Mouse (Mus musculus) adrenal gland, adult 2 months (tissue): ENCODE results near the gene Synpo2. TPM values are rescaled to one million over a fixed set of nuclear protein-coding genes. Genes with fewer than 3 reads are reported as not detected.
"Not testable (repeated sequence)": the region's sequence is repeated elsewhere in the genome, so short reads cannot be mapped to it uniquely, and the experiment has no call there.

Experiments used
- DNase-seq: peaks from one replicate; pipeline ENCODE4 v3.0.0; 2021
- polyA plus RNA-seq: library from polyadenylated mRNA; depleted of rRNA; stranded (reverse); fragments of >200 nt; gene quantifications from 2 replicates; pipeline ENCODE4 v1.2.3, GENCODE M21; 2012
- total RNA-seq, 2 experiments: library from RNA; stranded (reverse); gene quantifications; 2 replicates each; pipeline ENCODE4 v1.2.3; 2021

Gene Synpo2
- total and polyA plus RNA-seq, 3 experiments = 3.4 to 20.1 (median 5.4) TPM

- DNase-seq = no peak
Observed at GRCm38 (mm10) chr3:123131151-123131756, 104.7 kb downstream of the Synpo2 start.

DNA sequence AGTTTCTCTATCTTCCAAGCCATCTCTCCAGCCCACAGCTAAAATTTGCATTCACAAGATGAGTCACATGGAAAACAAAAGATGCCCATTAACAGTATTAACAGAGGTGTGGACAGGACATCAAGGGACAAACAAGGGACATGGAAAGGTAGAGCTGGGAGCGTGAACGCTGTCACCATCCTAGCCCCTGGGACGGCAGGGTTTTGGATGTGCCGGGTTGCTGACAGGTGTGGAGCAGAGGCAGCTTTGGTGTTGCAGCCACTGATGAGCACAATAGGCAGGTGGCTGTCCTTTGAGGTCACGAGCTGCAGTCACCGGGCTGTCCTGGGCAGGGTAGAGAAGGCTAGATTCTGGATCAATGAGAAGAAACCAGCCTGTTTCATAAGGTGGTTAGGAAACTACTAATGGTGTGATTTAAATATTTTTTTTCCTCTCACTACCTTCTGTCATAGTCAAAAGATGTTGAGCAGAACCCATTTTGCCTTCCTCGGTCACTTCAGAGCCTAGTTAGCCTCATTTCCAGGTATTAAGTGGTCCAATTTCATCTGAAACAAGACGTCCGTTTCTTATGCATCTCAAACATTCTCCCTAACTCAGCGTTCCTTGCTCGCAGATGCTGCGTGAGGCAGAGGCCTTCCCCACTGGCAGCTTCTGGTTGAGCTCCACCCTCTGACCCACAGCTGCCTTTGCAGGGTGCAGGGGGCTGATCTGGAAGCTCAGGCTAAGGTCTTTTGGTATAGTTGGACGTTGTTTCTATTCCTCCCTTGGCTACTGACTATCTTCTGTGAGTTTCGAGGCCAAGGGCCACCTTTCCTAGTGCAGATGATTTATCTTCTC is 105.4 kb downstream of the Synpo2 start:
- no peak for DNase-seq

DNA sequence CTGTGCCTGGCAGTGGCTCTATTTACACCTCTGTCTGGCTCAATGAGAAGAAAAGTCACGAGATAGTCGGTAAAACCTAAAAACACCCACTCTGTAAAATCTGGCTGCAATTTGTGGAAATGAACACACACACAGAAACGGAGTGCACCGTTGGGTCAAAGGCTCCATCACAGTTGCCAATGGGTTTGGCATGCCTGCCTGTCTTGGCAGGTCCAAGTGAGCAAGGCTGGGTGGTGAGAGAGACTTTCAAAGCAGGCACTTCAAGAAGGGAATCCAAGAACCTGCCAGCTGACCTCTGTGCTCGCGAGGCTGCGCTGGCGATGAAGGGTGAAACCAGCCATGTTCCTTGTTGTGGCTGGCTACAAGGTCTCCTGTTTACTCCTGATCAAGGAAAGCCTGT is 107.2 kb downstream of the Synpo2 start:
- DNase-seq = peak; percentile 58

GRCm38 (mm10) chr3:123128091-123128490 is 107.9 kb downstream of the Synpo2 start:
- no peak for DNase-seq

- not testable (repeated sequence) for DNase-seq
Observed at GRCm38 (mm10) chr3:123126741-123127140, 109.2 kb downstream of the Synpo2 start.

GRCm38 (mm10) chr3:123123817-123124216 is 112.1 kb downstream of the Synpo2 start:
- DNase-seq = no peak

DNA sequence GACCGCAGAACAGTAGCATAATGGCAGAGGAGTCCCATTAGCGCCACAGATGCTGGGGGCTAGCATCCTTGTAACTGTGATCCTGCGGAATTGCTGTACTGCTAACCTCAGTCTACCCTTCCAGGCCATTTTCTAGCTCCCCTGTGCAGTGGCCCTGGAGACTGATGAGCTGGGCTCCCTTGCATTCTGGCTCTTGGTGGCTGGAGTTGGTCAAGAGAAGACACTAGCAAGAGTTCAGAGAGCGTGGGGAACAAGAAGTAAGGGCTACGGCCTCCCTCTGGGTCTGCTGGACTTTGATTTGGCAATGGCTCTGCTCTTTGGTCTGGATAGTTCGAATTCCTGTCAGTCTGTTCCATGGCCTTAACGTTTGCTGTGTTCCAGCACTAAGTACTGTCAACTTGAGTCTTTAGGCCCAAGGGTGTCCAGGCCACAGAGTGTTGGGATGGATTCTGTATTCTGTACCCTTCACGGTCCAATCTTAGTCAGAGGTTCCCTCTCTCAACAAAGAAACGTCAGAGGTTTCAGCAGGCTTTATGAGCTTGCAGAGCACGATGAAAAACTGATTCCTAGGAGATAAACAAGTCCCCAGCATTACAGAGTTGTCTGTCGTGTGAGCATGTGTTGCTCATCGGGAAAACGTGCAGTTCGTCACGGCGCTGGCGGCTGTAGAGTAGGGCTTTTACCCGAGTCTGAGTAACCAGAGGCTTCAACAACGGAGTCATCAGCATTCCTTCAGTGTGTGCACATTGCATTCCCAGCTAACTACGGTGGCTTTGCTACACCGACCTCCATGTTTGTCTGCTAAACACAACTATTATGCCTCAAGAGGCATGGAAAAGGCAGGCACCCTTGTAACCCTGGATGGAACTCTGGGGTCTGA is 113.6 kb downstream of the Synpo2 start:
- no peak for DNase-seq

GRCm38 (mm10) chr3:123116903-123117302 is 119.0 kb downstream of the Synpo2 start:
- no peak for DNase-seq

DNA sequence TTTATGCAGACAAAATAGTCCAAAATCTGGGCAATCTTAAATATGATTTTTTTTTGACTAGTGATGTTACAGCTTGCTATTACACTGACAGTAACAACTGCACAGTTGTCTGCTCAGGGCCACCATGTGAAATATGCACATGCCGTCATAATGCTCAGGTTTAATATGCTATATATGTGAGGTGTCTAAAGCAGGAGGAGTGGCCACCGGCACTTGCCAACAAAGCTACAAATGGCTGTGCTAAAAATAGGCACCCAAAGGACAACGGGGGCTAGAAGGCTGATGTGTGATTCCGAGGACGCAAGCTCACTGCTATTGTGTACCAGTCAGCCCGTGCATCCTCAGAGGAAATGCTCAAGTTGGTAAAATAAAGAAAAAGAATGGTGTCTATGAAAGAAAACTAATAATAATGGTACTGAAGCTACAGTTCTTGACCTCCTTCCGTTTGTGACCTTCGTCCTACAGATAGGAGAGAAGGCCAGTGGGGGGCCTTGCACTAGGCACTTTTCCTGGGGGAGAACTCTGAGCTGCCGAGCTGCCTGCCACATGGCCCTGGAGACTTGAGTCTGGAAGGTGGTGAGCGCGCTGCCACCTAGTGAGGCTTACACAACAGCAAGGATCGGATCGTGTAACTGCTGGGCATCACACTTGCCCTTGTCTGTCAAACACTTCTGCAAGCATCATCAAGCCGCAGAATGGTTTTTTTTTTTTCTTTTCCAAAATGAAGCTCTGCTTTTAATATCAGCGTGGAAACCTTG is 120.0 kb downstream of the Synpo2 start:
- peak; percentile 57 for DNase-seq

- DNase-seq = no peak
Observed at GRCm38 (mm10) chr3:123114001-123114635, 121.8 kb downstream of the Synpo2 start.

- DNase-seq = no peak
Observed at GRCm38 (mm10) chr3:123112781-123113180, 123.2 kb downstream of the Synpo2 start.

- DNase-seq = no peak
Observed at GRCm38 (mm10) chr3:123111071-123111711, 124.8 kb downstream of the Synpo2 start.

- no peak for DNase-seq
Observed at GRCm38 (mm10) chr3:123107830-123108549, 128.0 kb downstream of the Synpo2 start.

DNA sequence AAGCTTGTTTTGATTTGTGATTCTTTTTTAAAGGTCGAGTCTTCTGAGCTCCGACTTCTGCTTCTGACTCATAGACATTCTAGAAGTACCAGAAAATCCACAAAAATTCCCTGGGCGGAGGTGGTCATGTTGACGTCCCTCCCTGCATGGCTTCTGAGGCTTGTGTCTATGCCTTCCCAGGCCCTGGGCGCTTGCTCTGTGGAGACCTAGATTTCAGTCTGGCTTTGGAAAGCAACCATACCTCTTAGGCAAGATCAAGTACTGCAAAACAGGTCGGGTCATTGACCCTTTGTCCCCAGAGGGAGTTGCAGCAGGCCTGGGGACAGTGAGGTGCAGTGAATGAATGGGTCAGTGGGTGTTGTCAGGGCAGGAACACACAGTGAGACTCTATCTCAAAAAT is 131.6 kb downstream of the Synpo2 start:
- peak; percentile 51 for DNase-seq

DNA sequence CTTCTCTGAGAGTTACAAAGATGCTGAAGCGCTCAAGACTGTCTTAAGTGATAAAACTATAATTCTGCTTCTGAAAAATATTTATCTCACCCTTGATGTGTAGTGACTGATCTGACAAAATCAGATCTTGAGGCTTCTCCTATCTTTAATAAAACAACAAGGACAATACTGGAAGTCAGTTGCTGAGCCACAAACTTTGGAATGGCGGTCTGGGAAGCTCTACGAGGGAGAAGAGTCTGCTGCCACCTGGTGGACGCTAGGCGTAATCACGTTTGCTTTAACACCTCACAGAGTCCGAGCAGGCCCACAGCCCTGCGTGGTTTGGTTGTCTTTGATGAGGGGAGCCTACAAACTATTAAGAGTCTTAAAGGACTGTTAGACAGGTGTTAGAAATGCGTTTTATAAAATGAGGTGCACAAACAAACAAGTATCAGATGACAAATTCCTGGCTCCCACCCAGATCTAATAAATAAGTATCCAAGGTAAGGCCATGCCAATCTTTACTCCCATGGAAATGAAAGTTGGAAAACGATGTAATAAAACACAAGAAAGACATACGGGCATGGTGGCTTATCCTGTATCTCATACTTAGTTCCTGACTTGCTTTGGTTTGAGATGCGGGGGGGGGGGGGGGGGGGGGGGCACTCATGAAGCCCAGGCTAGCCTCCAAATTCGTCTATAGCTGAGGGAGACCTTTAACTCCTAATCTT is 132.6 kb downstream of the Synpo2 start:
- peak; percentile 74 for DNase-seq

DNA sequence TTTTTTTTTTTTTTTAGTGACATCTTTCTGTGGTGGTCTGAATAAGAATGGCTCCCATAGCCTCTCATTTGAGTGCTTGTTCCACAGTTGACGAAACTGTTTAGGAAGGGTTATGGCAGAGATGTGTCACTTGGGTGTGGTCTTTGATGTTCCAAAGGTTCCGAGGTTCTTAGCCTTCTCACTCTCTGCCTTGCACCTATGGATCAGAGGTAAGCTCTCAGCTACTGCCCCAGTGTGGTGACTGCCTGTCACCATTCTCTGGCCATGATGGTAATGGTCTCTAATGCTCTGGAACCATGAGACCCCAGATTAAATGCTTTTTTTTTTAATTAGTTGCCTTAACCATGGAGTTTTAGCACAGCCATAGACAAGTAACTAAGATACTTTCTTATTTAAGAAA is 134.2 kb downstream of the Synpo2 start:
- no peak for DNase-seq

GRCm38 (mm10) chr3:123095111-123095510 is 140.8 kb downstream of the Synpo2 start:
- no peak for DNase-seq

DNA sequence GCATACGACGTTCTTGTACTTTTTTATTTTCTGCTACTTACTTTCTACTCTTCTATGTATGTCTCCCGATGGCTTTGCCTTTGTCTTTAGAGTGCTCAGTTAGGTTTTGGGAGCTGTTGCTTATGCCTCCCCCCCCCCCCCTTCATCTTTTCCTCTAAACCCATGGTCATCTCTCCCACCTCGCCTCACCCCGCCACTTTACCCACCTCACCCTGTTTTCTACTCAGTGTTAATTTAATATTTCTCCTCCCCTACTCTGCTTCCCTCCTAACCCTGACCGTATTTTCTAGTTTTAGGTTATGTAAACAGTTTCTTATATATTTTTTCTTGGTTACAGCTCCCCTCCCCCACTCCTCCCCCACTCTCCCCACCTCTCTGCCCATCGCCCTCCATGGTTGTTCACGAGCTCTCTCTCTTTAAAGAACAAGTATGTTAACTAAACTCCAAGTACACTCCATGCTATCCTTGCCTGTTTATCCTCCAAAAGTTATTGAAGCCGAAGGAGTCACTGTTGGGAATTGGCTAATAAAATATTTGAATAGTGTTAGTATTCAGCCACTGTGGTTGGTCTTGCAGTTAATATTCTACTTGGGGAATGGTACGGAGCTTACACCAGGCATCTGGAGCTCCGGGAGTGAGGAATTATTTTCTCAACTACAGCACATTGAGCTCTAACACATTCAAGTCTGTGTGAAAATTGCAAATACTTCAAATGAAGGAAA is 142.1 kb downstream of the Synpo2 start:
- no peak for DNase-seq
